Mouse (Mus musculus): ENCODE results near the gene Rasal1. TPM values are rescaled to one million over a fixed set of nuclear protein-coding genes. Genes with fewer than 3 reads are reported as not detected.

The Rasal1 gene
- polyA plus RNA-seq, 1 experiment, result 6.4 TPM

GRCm38 (mm10) chr5:120671865-120672264 lies 23.3 kb downstream of the Rasal1 start:
- TF ChIP-seq GATA1 (IDR thresholded peaks at IDR 0.05; ENCODE audit: low read length), result no peak

- TF ChIP-seq GATA1 (IDR thresholded peaks at IDR 0.05; ENCODE audit: low read length), result no peak
Measured at GRCm38 (mm10) chr5:120673626-120674025, 25.0 kb downstream of the Rasal1 start.

GRCm38 (mm10) chr5:120674229-120675145 lies 25.9 kb downstream of the Rasal1 start:
- TF ChIP-seq GATA1 (IDR thresholded peaks at IDR 0.05; ENCODE audit: low read length), result no peak

GRCm38 (mm10) chr5:120677516-120677915 lies 28.9 kb downstream of the Rasal1 start:
- TF ChIP-seq GATA1 (IDR thresholded peaks at IDR 0.05; ENCODE audit: low read length), result no peak

- no peak for TF ChIP-seq GATA1 (IDR thresholded peaks at IDR 0.05; ENCODE audit: low read length)
Measured at GRCm38 (mm10) chr5:120679676-120680555, 31.3 kb downstream of the Rasal1 start.

- no peak for TF ChIP-seq GATA1 (IDR thresholded peaks at IDR 0.05; ENCODE audit: low read length)
Measured at GRCm38 (mm10) chr5:120680918-120681317, 32.3 kb downstream of the Rasal1 start.

GRCm38 (mm10) chr5:120682982-120683771 lies 34.6 kb downstream of the Rasal1 start:
- TF ChIP-seq GATA1 (IDR thresholded peaks at IDR 0.05; ENCODE audit: low read length), result no peak

- no peak for TF ChIP-seq GATA1 (IDR thresholded peaks at IDR 0.05; ENCODE audit: low read length)
Measured at GRCm38 (mm10) chr5:120685678-120686077, 37.1 kb downstream of the Rasal1 start.

GRCm38 (mm10) chr5:120686749-120687483 lies 38.3 kb downstream of the Rasal1 start:
- peak; percentile 60 for TF ChIP-seq GATA1 (IDR thresholded peaks at IDR 0.05; ENCODE audit: low read length)

GRCm38 (mm10) chr5:120687484-120687851 lies 38.9 kb downstream of the Rasal1 start:
- TF ChIP-seq GATA1 (IDR thresholded peaks at IDR 0.05; ENCODE audit: low read length), result no peak

GRCm38 (mm10) chr5:120687897-120688296 lies 39.3 kb downstream of the Rasal1 start:
- no peak for TF ChIP-seq GATA1 (IDR thresholded peaks at IDR 0.05; ENCODE audit: low read length)

GRCm38 (mm10) chr5:120688434-120688833 lies 39.8 kb downstream of the Rasal1 start:
- TF ChIP-seq GATA1 (IDR thresholded peaks at IDR 0.05; ENCODE audit: low read length), result no peak

- no peak for TF ChIP-seq GATA1 (IDR thresholded peaks at IDR 0.05; ENCODE audit: low read length)
Measured at GRCm38 (mm10) chr5:120690417-120690816, 41.8 kb downstream of the Rasal1 start.

- TF ChIP-seq GATA1 (IDR thresholded peaks at IDR 0.05; ENCODE audit: low read length), result no peak
Measured at GRCm38 (mm10) chr5:120692034-120692433, 43.4 kb downstream of the Rasal1 start.
